Mouse (Mus musculus) fibroblast of lung, adult 2 months (primary cell): ENCODE measurements at regions not wholly inside any gene's neighbourhood (a gene's known extent, or its start where the extent isn't known, plus 50 kb on each side); places are given as distances from the start of the nearest gene placed in this dataset.
A peak's percentile ranks its signal among the peaks of the same experiment; 100 is the strongest.

Experiments
- DNase-seq: peaks from one replicate; pipeline ENCODE4 v3.0.0-alpha.2; 2011; ENCODE audit warnings: low read depth

DNA sequence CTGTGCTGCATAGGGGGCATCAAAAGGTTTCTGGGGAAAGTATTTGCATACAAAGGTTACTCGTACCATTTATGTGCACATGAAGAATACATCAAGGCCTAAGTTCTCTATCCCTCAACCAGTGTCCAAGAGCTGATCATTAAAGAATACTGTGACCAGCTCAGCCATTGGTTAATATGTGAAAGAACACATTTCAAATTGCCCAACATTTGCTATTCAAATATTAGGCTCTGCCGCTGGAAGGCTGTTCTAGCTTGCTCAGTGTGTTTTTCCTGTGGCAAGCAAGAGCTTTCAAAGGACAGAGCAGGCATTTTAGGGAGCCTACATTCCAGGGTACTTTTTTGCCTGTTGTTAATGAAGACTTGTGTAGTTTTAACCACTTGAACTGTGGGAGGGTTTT is 220.8 kb downstream of the Ahr start:
- DNase-seq = no peak

DNA sequence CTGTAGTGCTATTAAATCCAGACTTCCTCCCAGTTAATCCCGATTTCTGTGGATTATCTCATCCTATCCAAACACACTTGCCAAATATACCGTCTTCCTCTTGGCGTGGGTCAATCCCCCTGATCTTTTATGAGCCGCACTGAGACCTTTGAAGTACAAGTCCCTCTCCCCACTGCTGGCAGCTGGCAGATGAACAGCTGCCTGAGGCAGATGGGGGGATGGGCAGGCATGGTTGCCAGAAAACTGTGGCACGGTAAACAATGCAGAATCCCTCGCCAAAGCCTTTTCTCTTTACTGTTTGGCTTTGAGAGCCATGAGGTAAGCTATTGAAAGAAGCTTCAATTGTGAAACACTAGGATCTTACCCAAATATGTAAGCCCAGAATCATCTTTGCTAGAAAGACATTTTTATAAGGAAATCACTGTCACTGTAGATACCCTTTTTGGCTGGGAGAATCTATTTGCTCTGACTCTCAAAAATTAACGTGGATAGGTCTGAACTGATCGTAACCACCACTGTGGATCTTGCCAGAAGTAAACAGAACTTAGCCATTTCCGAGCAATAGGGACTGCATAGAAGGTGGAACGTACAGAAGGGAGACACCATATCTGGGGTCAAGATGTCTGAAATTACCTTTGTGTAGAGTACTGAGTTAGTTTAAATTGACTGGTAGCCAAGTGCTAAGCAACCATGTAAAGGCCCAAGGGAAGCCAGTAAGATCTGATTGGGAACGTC is 221.5 kb downstream of the Ahr start:
- no peak for DNase-seq

DNA sequence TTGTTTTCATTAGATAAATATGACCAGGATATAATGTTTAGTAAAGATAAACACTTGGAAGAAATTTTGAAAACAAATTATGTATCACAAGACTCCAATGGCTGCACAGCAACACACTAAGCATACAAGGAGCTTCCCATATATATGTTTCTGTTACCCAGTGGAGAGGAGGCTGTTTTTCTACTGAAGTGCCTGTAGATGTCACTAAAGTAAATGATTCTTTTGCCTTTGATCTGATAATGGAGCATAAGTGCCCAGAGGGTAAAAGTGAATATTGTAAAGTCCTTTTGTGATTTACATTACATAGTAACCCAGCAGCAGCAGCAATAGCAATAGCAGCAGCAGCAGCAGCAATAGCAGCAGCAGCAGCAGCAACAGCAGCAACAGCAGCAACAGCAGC is 226.3 kb downstream of the Ahr start:
- DNase-seq = no peak

DNA sequence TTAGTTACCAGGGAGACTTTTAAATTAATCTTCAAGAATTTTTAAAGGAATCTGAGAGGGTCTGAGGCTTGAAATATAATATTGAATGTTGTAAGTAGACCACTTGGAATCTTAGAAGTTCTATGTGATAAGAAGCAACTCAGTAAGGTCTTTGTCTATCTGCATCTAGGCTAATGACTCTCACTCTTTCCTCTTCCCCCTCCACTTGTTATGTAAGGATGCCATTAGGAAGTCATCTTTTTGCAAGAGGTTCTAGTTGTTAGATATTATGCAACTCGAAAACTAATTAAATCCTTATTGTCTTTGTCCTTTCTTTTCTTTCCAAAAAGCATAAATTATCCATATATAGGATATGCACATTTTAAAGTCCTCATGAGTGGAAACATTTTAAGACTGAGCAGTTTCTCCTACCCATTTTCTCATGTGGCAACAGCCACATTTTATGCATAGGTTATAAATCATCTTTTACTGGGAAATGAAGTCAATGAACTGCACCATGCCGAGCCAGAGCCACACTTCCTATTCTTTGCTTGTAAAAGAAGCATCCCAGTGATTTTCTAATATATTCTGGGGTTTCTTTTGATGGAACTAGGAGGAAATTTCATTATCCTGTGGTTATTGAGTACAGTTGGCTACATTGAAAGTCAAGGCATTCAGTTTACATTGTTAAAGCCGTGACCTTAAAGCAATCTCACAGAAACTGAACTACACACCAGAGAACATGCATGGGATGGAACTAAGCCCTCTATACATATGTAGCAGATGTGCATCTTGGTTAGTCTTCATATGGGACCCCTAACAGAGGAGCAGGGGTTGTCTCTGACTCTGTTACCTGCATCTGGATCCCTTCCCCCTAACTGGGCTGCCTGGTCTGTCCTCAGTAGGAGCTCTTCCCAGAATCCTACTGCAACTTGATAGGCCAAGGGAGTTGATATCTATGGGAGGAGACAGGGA is 230.8 kb downstream of the Ahr start:
- no peak for DNase-seq

DNA sequence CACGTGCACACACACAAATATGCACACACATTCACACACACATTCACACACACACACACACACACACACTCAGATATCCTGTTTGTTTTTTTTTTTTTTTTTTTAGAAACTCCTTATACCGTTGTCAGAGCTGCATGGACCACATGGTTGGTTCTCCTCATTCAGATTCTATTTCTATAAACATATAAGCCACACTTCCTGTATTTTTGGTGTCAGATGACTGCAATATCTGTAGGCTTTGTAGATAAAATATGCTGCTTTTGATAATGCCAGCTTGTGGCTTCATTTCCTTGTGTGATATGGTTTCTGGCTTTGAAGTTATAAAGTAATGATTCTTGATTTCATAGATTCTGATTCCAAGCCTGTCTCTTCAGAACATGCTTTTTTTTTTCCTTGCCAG is 231.7 kb downstream of the Ahr start:
- no peak for DNase-seq

DNA sequence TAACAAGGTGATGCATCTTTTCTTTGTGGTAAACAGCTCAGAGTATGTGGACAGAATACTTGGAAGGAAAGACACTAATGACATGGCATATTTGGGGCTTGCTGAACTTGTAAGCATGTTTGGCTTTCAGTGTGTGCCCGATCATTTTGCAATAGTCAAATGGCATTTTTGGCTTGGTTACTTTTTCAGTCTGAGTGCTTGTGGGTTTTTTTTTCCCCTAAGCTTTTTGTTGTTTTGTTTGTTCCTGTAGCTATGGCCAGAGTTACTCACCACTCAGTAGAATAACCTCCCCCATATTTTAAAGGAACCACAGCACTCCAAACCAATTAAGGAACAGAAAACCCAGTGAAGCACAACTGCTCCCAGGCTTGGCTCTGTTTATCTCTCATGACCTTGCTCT is 240.2 kb downstream of the Ahr start:
- peak; percentile 95 for DNase-seq

DNA sequence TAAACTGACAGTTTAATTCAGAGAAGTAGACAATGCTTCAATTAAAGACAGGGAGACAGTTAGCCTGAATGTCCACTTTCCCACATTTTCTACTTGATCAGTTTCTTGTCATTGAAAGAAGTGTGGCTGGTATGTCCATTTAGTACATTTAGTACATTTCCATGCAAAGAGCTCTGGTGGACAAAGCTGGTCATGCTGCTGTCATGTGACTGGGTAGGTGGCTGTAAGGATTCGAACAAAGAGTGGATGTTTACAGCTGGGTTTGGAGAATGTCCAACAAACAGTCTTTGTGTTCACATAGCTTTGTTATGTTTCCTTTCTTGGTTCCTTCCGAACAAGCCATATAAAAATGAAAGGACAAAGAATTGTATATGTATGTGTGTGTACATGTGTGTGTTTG is 241.3 kb downstream of the Ahr start:
- no peak for DNase-seq

DNA sequence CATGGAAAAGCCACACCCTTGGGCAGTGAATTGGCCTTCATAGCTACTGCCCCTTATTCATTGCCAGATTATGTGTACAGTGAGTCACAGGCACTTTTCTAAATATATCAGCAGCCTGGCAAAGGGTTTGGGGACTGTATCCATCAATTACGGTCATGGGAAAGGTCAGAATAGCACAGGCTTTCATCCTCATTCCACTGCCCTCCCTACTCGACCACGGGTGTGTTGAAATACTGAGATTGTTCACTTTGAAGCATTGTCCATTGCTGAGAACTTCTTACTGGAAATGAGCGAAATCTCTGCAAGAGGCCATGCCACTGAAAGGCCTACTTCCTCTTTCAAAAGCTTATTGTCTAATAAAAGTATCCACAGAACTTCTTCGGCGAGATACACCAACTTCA is 242.9 kb downstream of the Ahr start:
- peak; percentile 95 for DNase-seq

DNA sequence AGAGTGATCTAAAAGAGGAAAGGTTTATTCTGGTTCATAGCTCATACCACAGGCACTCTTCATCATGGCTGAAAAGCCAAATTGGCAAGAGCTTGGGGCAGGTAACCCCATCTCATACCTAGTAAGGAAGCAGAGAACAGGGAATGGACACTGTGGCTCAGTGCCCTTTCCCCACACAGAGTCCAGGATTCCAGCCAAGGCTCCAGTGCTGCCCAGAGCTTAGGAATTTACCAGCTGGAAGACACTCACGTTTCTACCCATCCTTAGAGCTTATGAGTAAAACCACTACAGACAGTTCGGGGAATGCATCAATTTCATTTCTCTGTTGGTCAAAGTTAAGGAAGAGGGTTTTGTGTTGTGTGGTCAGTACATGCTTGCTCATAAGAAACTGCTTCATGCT is 241.0 kb downstream of the Snx13 start:
- DNase-seq = no peak

DNA sequence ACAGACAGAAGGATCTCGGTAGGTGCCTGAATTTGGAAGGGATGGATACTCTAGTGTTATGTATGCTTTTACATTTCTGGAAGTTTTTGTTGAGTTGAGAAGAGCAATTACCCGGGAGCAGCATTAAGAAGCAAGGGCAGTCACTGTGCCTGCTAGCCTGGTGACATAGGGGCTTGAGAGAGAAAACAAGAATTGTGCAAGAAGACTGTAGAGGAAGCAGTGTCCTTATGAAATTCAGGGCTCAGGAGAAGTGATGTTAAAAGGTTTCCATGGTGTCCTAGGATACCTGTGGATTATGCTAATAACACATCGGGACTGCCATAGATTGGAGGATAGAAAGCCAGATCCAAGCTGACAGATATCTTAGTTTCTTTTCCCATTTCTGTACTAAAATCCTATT is 240.6 kb downstream of the Snx13 start:
- DNase-seq = no peak

DNA sequence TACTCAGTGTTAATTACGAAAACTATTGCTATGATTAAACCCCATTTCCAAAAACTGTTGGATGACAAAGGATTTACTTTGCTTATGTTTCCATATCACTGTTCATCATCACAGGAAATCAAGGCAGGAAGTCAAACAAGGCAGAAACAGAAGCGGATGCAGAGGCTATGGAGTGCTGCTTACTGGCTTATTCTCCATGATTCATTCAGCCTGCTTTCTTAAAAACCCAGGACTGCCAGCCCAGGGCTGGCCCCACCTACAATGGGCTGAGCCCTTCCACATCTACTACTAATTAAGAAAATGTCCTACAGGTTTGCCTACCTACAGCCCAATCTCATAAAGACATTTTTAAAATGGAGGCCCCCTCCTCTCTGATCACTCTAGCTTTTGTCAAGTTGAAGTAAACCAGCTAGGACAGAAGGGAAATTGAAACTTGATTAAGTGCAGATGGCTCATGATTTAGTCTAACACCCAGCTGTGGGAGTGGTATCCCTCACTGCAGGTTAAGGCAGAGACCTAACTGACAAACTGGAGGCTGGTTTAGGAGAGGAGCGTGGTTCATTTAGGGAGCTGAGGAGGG is 240.1 kb downstream of the Snx13 start:
- no peak for DNase-seq

DNA sequence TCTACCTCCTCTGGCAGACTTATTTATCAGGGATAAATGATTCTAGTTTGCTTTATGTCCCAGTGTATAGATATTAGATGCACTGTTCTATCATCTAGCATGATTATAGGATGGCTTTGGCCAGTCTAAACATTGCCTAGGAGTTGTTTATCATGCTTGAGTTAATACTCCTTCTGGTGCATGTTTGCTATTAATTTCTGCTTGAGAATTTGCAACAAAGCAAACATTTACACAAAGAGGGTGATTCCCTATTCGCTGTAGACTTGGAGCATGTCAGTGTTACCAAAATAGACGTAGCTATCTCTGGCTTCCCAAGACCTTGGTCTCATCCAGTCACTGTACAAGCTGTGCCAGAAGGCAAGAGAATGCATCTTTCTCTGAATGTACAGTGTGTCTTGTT is 237.4 kb downstream of the Snx13 start:
- no peak for DNase-seq

DNA sequence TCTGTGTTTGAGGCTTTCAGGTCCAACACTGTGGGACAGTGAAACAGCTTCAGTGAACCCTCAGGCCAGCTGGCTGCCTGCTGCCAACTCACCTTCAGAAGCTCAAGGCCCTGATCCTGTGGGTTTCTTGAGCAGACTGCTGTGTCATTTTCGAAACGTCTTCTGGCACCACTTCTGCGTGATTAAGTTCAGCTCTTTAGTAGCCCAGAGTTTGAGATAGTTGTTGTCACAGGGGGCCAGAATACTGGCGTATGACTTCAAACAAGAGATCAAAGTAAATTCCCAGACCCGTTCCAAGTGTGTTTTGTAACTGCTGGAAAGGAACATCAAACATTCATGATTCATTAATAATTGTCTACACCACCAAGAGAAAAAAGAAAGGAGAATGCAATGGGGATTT is 236.9 kb downstream of the Snx13 start:
- no peak for DNase-seq

DNA sequence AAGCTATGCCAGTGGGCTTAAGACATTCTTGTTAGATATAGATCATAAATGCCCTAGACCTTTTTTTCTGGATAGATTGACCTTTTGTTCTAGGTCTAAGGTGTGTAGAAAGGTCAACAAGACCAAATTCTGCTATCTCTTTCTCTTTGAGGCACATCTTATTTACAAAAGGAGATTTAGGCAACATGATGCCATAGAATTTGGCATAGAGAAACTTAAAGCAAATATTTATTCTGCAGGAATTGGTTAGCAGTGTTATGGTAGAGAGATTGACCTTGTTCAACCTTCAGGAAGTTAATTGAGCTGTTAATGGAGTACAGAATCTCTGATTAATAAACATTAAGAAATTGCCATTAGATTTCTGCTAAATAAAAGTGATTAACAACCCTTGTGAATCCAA is 236.4 kb downstream of the Snx13 start:
- no peak for DNase-seq

DNA sequence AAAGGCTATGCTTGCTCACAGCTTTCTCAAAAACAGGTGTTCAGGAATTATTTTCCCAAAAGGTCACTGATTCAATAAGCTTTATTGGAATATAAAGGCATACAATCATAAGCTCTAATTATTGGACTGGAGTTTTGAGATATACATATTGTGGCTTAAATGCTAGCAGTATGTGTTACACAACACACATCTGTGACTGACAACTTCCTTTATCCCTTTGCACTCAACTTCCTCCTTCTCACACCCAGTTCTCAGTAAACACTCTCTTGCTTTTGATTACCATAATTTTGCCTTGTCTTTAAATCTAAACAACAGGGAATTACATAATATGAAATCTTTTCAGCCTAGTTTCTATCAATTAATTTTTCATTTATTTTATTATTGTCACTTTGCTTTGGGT is 222.5 kb downstream of the Snx13 start:
- no peak for DNase-seq

DNA sequence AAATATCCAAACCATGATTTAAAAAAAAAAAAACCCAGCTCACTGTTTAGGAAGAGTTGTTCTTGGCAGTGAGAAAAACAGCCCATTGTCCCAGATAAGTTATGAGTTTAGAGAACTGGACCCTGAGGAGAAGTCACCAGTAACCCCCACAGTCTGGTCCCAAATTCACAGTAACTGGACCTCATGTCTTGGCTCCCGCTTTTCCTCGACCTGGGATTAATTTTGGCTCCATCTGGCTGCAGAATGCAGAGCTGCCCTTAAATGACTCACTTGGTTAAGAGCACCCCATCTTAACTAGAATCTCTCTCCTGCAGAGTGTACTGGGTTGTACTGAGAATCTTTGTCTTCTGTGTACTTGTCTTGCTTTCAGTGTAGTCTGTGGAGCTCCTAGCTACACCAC is 221.0 kb downstream of the Snx13 start:
- DNase-seq = no peak

DNA sequence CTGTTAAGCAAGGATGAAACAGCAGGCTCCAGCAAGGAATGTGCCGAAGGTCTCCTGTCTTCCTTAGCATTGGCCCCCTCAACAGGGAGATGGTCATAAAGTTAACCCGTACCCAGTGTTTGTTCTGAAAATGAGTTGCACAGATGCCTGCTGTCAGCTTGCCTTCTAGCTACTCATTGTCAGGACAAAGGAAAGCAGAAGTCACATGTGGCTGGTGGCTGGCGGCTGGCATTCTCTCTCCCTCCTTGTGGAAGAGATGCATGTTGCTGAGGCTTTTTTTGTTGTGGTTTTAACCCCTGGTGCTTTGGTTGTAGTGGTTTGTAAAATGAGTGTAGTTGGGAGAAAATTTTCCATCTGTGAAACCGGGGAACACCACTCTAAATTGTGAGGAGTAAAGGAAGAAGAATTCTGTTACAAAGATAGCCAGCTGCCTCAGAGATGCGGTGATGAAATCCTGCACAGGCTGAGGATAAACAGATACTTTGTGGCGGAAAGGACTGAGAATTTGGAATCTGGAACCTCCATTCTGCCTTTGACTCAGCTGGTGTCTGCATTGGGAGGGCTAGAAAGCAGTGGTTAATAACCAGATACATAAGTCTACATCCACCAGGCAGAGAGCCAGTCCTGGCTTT is 220.2 kb downstream of the Snx13 start:
- DNase-seq = no peak

DNA sequence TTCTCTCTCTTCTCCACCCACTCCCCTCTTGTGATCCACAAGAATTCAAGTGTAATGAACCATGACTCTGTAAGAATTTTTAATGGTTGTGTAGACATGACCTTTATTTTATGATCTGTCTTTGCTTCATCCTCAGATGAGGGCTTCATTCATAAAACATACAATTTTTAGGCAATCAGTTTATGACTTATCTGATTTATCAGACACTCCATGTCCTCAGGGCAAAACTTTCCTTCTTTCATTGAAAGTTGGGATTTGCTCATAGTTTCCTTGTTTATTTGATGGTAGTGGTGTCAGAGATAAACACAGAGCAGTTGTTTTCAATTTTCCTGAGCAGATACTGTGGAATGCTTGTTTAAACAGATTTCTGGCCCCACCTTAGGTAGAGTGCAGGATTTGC is 212.8 kb downstream of the Snx13 start:
- DNase-seq = no peak

DNA sequence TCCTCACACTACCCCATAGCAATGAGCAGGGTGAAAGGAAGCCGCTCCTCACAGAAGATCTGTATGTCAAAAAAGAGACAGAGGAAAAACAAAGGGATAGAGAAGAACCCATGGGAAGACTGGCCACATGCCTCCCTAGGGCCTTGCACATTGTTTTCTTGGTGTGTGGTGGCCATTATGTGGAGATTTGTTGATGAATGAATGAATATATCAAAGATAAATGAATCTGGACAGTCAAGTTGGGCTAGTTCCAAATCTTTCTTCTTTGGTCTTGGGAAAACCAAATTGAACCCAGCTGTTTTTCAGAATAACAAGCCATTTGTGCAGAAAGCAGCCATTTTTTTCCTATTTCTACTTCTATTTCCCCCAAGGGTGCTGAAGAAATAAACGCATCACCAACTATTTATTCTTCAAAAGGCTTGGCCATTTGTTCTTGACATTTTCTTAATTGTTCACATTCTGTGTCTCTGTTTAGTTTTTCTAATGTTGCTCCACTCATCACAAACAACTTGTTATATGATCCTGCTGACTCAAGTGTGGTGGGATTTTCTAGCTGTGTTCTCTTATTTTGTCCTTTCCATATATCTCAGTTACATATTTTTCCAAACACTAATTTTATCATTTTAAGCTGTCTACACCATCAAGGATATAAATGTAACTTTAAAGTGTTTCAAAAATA is 208.9 kb downstream of the Snx13 start:
- DNase-seq = no peak

DNA sequence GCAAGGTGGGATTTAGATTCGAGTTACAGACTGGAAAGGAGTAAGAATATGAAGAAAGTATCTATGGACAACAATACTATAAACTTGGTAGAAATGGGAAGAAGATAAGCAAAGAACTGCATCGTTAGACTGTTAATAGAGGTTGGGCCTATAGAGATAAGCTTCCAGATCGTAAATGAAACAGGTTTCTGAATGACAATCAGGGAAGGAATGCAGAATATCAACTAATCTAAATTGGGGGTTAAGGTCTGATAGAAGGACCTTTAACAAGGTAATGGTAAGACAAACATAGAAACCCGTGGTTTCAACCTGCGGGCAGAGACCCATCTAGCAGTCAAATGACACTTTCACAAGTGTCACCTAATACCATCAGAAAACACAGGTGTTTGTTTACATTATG is 201.5 kb downstream of the Snx13 start:
- no peak for DNase-seq

DNA sequence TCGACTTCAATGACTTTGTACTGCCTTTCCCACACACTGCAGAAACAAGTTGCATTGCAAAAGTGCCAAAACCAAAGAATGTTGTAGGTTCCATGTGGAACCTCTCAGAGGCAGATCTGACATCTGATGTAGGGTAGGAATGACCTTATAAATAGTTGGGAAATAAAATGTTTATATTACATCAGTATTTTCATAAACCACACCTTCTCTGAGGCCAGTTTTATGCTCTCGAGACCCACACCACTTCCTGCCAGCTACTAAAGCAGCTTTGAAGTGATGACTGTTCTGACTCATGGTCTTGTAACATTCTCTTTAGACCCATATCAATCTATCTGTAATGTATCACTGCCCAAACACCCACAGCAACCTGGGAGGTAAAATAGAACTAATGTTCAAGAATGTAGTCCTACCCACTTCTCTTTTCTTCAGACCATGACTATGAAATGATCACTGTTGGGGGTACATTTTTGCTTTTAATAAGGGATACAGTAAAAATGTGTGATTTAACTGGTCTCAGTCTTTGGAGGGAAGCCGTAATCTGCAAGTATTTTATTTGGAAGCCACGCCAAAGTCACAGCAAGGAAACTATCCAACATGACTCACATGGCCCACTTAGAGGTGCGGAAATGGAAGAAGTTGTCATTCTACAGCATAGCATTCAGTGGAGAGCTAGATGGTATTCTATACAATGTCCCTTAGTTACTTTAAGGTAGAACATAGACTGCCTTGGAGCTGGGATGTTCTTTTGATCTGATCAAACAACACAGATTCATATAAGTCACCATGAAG is 199.4 kb downstream of the Snx13 start:
- peak; percentile 96 for DNase-seq
